Mouse (Mus musculus): Measurements from ENCODE around the gene Serpina11.
"Not testable (repeated sequence)": the region's sequence is repeated elsewhere in the genome, so short reads cannot be mapped to it uniquely, and the experiment has no call there.

Gene Serpina11

DNA sequence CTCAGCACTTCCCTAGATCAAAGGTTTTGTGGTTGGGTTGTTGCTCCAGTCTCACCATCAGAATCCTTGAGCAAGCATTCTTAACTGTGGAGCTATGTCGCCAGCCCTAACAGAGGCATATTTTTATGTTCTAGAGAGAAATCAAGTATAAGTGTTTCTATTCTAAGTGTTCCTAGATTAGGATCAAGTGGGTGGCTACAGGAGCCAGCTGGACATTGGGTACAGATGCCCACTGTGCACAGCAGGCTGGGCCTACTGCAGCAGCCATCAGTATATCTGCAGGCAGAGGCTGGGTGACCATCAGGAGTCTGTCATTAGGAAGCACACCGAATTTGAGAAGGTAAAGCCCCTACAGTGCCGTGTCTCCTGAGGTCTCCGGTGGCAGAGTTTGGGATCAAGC lies 18.7 kb downstream of the Serpina11 start:
- DNase-seq (ENCODE audit: low read depth, low spot score) = peak; percentile 0

DNA sequence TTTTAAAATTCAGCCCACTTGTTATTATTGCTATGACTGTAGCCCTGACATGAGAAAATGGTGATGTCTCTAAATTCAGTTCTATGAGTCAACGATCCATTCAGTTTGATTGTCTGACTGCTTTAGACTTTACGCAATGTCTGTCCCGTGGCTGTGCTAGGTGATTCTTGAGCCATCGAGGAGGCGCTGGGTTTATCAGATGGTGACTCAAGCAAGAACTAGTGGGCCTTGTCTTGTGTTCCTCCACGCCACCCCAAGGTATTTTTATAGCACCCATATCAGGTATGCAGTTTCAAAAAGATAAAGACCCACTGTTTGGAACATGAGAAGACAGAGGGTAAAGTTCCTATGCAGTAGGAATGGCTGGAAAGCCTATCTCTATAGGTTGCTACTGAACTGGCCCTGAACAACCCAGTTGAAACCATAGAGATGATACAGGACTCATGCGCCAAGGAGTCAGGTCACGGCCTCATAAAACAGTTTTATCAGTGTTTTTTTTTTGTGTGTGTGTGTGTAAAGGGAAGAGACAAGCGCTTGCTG lies 20.1 kb downstream of the Serpina11 start:
- DNase-seq (ENCODE audit: low read depth, low spot score) = peak; percentile 0

DNA sequence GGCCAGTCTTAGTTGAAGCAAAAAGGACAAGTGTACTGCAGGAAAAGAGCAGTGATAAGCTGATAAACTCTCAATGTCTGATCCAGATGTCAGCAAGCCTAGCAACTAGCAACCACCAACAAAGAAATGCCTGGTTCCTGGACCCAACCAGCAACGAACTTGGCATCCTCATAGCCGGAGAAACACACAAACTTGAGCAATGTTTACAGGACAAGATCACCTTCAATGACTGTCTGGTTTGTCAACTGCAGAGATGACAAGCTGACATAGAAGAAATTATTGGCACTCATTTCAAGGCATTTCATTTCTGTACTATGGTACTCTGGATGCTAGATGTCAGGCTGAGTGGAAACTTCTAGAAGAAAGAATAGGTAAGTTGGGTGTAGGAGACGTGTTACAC lies 23.0 kb downstream of the Serpina11 start:
- DNase-seq (ENCODE audit: low read depth, low spot score) = peak; percentile 1

DNA sequence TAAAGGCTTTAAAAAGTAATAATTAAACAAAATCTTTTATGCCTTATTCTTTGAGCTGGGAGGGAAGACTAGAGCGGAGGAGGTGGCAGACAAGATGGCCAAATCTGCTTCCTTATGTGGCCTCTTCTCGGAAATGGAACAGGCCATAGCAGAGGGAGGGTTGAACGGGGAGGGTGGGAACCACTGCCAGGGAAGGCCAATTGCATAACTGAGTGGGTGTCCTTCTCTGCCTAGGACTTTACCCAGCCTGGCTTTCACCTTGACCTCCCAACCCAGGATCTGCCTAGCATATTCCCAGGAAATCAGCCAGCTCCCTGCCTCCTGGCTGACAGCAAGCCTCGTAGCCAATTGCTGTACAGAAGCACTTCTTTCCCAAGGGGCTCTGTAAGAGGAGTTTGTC lies 26.5 kb downstream of the Serpina11 start:
- no peak for DNase-seq (ENCODE audit: low read depth, low spot score)

DNA sequence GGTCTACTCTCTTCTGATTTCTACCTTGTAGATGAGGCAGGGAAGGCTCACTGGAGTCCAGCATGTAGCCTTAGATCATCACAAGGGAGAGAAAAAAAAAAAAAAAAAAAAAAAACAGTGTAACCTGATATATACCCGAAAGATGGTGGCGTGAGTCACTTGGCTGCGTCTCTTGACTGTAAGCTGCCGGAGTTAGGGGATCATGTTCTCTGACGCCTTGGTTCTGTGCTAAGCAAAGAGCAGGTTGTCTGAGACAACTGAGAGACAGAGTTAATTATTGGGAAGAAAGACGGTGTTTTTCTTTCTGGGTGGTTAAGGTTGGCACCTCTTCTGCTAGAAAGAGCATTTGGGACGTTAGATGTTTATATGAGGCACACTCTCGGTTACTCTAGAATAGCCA lies 26.9 kb downstream of the Serpina11 start:
- no peak for DNase-seq (ENCODE audit: low read depth, low spot score)

DNA sequence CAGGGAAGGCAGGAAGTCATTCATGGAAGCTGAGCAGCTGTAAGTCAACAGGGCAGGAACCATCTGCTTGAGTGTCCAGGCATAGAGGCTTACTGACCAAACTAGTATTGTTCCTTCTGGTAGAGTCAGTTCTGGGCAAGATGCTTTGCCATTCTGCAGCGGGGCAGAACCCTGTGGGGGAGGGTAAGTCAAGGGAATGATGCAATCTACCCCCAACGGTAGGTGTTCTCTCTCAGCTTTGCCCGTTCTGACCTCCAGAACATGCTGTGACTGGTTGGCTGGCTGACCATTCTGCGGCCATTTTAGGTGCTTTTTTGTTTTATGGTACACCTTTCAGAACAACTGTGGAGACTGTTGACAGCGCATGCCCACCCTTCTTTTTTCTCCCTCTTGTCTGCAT lies 27.4 kb downstream of the Serpina11 start:
- no peak for DNase-seq (ENCODE audit: low read depth, low spot score)

DNA sequence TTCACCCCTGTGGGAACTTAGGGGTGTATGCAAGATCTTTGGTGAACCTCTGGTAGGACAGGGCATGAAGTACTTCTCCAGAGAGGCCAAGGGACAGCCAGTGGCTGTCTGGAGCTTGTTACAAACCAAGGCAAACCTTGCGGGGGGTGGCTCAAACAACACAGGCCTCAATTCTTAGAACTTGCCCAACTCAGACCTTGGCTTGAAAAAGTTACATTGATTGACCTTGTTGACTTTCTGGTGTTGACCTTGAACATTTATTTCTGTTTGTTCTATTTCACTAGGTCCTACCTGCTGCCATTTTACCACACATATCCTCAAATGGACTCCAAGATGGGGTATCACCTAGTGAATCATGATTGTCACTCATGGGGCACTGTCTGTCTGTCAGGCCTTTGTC lies 28.0 kb downstream of the Serpina11 start:
- no peak for DNase-seq (ENCODE audit: low read depth, low spot score)

DNA sequence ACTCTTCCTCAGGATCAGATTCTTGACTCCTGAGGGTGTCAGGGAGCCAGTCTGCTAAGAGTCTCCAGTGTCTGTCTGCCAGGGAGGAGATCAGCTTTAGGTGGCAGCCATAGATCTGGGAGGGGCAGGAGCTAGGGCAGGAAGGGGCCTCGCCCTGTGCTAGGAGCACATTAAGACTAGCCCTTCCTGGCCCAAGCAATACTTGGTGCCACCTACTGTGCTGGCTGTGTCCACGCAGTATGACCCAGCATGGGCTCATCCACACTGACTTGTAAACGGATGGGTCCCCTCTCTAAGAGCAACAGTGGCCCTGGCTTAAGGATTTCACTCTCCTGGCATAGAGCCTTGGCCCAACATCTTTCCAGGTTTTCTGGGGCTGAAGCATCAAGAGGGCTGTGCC lies 31.0 kb downstream of the Serpina11 start, which contains the start of gene Serpina1e:
Gene Serpina1e, minus strand, starts transcription at position 178 of the 400 bp plus-strand sequence.
- no peak for DNase-seq (ENCODE audit: low read depth, low spot score)

DNA sequence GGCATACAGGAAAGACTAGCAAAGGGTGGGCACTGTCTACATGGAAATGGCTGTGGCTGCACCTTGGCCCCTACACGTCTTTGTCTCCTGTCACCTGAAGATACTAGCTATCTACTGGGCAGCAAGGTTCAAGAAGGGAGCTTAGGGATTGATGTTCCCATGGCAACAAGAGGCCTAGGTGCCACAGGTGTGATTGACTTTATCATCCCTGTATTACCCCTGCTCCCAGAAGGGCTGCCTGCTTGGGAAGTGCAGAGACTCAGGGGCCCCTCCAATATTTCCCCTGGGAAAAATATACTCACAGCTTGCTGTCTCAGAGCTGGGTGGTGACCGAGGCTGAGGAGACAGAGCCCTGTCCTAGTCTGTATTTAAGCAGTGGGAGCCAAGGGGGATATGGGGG lies 33.2 kb downstream of the Serpina11 start:
- DNase-seq (ENCODE audit: low read depth, low spot score) = not testable (repeated sequence)

DNA sequence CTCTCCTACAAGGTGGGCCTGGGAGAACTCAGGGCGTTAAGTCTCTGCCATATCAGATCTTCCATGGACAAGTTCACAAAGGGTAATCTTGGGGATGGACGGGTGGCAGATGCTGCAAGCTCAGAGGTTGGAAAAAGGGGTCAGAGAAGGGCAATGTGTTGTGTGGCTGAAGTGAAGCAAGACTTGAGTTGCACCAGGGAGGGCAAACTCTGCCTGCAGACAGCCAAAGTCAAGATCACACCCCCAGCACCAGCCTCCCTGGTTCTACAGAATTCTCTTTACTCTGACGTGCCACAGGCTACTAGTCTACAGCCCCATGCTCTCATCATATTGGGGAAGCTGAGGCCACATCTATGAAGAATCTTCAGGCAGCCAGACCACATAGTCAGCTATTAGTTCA lies 36.8 kb downstream of the Serpina11 start:
- not testable (repeated sequence) for DNase-seq (ENCODE audit: low read depth, low spot score)

DNA sequence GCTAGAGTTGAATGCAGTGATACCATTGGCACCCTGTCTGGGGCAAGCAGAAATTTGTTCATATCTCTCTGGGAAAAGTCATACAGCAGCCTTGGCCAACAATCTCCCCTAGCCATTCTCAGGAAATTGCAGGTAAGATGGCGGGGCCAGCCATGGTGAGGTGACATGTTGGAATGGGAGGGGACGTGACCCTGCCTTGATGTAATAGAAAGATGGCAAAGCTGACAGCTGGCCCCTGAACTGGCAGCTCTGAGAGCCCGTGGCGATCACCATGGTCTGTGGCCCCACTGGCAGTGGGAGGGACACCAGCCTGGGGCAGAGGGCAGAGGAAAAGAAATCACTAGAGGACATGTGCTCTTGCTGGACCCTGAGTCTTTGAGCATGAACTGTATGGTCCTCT lies 43.5 kb downstream of the Serpina11 start:
- no peak for DNase-seq (ENCODE audit: low read depth, low spot score)

All from ES-CJ7 (cell line).